Mouse (Mus musculus) CH12.LX (cell line): ENCODE results near the gene Gm9733.

Experiments
- CHD1 ChIP-seq: IDR thresholded peaks from 2 replicates; pipeline ENCODE4 v1.6.1; 2012; ENCODE audit warnings: low read depth, low read length, improper control_type of control experiment, inconsistent platforms
- CHD2 ChIP-seq: IDR thresholded peaks from 2 replicates; pipeline ENCODE4 v1.6.1; 2011; ENCODE audit warnings: low read length, improper control_type of control experiment
- CTCF ChIP-seq, 2 experiments: IDR thresholded peaks in 1 of 2; conservative IDR thresholded peaks in 1 of 2; 2 replicates each; pipeline ENCODE4 v1.5.1; 2011 to 2012; ENCODE audit warnings: low read depth in 2 of 2, low read length in 2 of 2, improper control_type of control experiment in 1 of 2, inconsistent platforms in 1 of 2, mild to moderate bottlenecking in 1 of 2, moderate library complexity in 1 of 2
- EP300 ChIP-seq: IDR thresholded peaks from 2 replicates; pipeline ENCODE4 v1.6.1; 2011; ENCODE audit warnings: low read length, improper control_type of control experiment
- POLR2A ChIP-seq: IDR thresholded peaks from 2 replicates; pipeline ENCODE4 v1.6.1; 2011; ENCODE audit warnings: low read depth, mild to moderate bottlenecking, improper control_type of control experiment, low read length
- POLR2AphosphoS2 ChIP-seq: IDR thresholded peaks from 2 replicates; pipeline ENCODE4 v1.6.1; 2011; ENCODE audit warnings: low read depth, low read length, improper control_type of control experiment
- RAD21 ChIP-seq: IDR thresholded peaks from 2 replicates; pipeline ENCODE4 v1.6.1; 2011; ENCODE audit warnings: low read depth, mild to moderate bottlenecking, low read length, improper control_type of control experiment, moderate library complexity
- SMC3 ChIP-seq: IDR thresholded peaks from 2 replicates; pipeline ENCODE4 v1.6.1; 2011; ENCODE audit warnings: low read depth, low read length, improper control_type of control experiment
- TCF12 ChIP-seq: IDR thresholded peaks from 2 replicates; pipeline ENCODE4 v1.6.1; 2014; ENCODE audit warnings: low read depth, mild to moderate bottlenecking, inconsistent platforms, low read length, improper control_type of control experiment
- USF1 ChIP-seq: IDR thresholded peaks from 2 replicates; pipeline ENCODE4 v1.6.1; 2014; ENCODE audit warnings: low read depth, mild to moderate bottlenecking, inconsistent platforms, low read length, improper control_type of control experiment
- USF2 ChIP-seq: conservative IDR thresholded peaks from 2 replicates; pipeline ENCODE4 v1.6.1; 2011; ENCODE audit warnings: low read depth, low read length, improper control_type of control experiment
- ZC3H11A ChIP-seq: IDR thresholded peaks from 2 replicates; pipeline ENCODE4 v1.6.1; 2012; ENCODE audit warnings: low read depth, mild to moderate bottlenecking, inconsistent platforms, low read length, improper control_type of control experiment
- ZMIZ1 ChIP-seq: IDR thresholded peaks from 2 replicates; pipeline ENCODE4 v1.6.1; 2012; ENCODE audit warnings: low read depth, mild to moderate bottlenecking, inconsistent platforms, low read length, improper control_type of control experiment

GRCm38 (mm10) chr3:15332063-15332462 lies at the start of gene Gm9733:
- no peak for TF ChIP-seq CHD2
- no peak for TF ChIP-seq SMC3
- TF ChIP-seq ZC3H11A: no peak
- no peak for TF ChIP-seq POLR2A
- no peak for TF ChIP-seq CTCF (conservative IDR thresholded peaks at IDR 0.05 in 1 of 2, IDR thresholded peaks at IDR 0.05 in 1 of 2; ENCODE audit: low read depth in 2 of 2, low read length in 2 of 2)
- TF ChIP-seq USF2: no peak
- no peak for TF ChIP-seq EP300
- no peak for TF ChIP-seq RAD21
- TF ChIP-seq POLR2AphosphoS2: no peak
- no peak for TF ChIP-seq CHD1
- TF ChIP-seq USF1: no peak
- no peak for TF ChIP-seq ZMIZ1
- no peak for TF ChIP-seq TCF12
